Mouse (Mus musculus) bone marrow macrophage, adult 2 months (primary cell): Measurements from ENCODE around the gene Rfx7.

ENCODE experiments used
- CTCF ChIP-seq: IDR thresholded peaks from 2 replicates; pipeline ENCODE4 v1.5.1; 2012; ENCODE audit warnings: low read depth, mild to moderate bottlenecking, low read length, moderate library complexity
- POLR2A ChIP-seq: IDR thresholded peaks from 2 replicates; pipeline ENCODE4 v1.6.1; 2012; ENCODE audit warnings: mild to moderate bottlenecking, low read depth, low read length, borderline replicate concordance

- TF ChIP-seq POLR2A (no peak), CTCF (no peak)
These were observed 28.3 kb downstream of the Rfx7 start for GRCm38 (mm10) chr9:72560316-72560715.
